Mouse (Mus musculus): ENCODE data around the gene Duox1. TPM values are rescaled to one million over a fixed set of nuclear protein-coding genes. Genes with fewer than 3 reads are reported as not detected.
"Not testable (repeated sequence)": the region's sequence is repeated elsewhere in the genome, so short reads cannot be mapped to it uniquely, and the experiment has no call there.

Duox1 gene
- total RNA-seq, 2 experiments from 2014 or later: not detected

DNA sequence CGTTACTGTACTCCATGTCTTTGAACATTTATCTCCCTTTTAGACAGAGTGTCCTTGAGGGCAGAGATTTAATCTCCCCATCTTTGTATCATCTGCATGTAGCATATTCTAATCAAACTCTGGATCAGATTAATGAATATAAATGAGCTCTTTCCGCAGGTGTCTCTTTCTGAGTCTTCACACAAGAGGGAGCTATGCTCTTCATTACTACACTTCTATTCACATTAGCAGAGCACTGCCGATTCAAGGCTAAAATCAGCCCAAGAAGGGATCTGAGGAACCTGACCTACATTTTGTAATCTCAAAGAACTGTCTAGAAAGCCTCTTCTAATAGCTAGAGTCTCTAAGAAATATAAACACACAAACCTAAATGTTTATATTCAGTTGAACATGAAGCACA, 5.8 kb upstream of the Duox1 start:
- ATAC-seq (replicated peaks; ENCODE audit: poor library complexity): no peak

DNA sequence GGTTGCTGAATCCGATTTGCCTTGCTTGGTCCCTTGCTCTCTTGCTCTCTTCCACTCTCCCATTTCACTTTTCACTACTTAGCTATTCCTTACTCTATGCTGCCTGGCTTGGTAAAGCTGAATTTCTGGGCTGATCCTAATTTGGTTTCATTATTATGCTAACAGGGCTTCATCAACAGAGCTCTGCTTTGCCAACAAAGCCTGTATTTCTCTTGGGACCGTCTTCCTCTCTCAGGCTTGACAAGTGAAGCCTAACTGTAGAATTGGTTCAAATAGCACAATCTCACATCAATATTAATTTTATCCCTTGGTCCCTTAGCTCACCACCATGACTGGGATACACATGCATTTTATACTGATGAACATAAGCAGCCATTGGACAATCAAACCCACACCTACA, 3.9 kb upstream of the Duox1 start:
- ATAC-seq (replicated peaks; ENCODE audit: poor library complexity): no peak

DNA sequence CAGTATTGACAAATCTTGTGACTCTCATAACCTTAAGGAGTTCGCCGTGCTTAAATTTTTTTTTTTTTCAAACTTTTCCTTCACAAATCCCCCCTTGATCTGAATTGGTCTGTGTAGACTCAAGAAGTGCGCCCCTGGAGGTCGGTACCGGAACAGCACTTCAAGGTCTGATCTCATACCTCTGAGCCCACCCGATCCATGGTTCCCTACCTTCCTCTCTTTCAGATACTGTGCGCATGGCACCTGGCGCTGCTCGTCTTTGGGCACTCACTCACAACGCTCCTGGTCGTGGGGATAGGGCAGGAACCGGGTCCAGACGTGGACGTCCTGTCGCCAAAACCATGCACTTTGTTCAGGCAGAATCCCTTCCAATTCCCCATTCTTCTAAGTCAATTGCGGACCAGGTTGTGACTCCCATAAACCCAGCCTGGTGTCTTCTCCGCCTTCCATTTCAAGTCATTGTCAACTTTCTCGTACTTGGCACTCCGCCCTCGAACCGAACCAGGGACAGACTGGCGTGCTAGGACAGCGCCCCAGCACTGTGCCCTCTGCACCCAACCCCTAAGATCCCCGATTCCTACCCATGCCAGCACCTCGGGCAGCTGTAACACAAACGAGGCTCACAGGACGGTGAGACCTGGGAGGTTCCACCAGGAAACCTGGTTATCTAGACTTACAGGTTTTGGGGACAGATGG, 2.6 kb upstream of the Duox1 start:
- ATAC-seq (replicated peaks; ENCODE audit: poor library complexity): peak; percentile 91

DNA sequence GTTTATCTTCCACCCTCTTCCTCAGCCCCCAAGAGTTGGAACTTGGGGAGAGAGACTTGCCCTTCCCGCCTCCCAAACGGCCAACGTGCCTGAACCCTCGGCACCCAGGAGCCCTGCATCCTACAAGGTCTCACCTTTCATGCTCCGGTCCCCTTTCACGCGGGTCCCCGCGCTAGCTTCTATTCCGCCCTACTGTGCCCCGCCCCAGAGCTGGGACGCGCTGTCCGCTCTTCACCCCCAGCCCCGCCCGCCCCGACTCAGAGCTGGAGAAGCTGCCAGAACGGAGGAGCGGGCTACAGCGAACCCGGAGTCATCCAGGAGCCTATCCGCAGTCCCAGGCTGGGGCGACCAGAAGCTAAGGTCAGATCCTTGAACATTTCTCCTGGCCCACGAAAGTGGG, 1.9 kb upstream of the Duox1 start, which contains the start of gene Duoxa1:
Gene Duoxa1, minus strand, starts transcription at position 195 of the 400 bp plus-strand sequence.
- ATAC-seq (replicated peaks; ENCODE audit: poor library complexity): peak; percentile 35

DNA sequence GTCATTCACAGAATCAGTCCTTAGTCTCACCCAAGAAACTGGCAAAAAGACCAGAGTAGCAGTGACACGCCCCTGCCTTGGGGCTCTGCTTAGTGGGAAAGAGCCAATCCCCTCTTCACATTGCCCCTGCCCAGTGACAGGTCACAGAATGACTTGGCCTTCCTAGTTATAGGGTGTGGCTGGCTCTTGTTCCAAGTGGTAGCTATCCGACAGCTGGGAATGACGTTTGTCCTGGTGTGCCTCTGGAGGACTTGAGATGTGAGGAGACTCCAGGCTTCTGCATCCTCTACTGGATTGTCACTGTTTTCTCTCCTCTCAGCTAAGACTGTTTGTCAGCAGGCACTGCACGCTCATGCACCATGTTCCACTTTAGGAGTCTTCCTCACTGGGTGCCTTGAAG, 1.9 kb downstream of the Duox1 start:
- no peak for ATAC-seq (replicated peaks; ENCODE audit: poor library complexity)

DNA sequence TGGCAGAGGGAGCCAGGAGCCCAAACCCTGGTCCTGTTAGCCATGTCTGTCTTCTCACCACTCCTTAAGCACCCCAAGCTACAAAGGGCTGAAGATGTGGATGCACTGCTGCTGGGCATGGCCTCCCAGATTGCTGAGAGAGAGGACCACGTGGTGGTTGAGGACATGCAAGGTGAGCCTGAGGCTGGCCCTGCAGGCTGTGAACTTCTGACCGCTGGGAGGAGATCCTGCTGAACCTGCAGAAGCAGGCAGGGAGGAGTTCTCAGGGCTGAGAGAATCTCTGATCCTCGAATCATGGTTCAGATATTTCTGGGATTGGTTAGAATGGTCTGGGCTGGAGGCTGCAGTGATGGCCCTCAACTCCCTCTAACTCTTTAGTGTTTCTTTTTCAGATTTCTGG, 8.5 kb downstream of the Duox1 start:
- no peak for ATAC-seq (replicated peaks; ENCODE audit: poor library complexity)

DNA sequence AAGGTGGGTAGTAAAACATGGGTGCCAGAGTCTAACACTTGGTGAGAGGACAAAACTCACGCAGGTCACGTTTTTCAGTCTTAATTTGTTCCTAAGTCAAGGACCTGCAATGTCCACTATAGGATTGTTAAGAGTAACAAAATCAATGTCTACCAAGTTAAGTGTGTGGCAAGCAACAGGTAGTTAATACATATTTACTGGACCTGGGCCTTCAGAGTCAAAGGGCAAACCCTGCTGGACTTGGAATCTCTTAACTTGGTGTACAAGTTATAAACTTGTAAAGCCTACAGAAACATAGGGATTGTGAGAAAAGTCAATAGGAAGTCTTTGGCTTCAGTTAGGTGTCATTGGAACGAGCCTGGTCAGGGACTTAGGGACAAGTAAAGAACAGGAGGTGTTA, 9.1 kb downstream of the Duox1 start:
- ATAC-seq (replicated peaks; ENCODE audit: poor library complexity): no peak

DNA sequence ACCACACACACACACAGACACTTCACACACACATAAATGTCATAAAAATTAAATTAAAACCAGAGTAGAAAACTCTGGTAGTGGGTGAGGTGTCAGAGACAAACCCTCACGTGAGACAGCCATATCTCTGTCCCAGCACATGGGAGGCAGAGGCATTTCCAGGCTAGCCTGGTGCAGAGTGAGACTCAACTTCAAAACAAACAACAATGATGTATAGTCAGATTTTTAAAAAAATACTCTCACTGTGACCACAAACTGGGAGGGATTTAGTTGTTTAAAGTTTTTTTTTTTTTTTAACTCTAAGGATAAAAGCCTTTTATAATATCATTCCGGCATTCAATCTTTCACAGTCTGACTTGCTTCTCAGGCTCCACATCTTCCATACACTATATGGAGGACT, 9.9 kb downstream of the Duox1 start:
- no peak for ATAC-seq (replicated peaks; ENCODE audit: poor library complexity)

DNA sequence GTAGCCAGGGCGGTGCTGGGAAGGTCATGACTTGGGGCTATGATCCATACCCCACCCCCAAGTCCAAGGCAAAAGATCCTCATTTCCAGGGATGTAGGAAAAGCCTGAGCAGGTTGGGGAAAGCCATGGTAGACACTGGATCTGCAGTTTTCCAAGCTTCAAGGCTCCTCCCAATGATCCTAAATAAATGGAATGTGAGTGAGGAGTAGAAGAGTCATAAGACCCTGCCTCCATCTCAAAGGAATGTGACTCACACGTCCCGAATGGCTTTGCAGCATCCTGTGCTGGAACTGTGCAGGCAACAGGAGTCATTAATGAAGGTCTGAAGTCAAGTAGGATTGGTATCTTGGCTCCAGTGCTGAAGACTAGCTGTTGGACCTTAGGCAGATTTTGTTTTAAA, 12.5 kb downstream of the Duox1 start:
- ATAC-seq (replicated peaks; ENCODE audit: poor library complexity): no peak

DNA sequence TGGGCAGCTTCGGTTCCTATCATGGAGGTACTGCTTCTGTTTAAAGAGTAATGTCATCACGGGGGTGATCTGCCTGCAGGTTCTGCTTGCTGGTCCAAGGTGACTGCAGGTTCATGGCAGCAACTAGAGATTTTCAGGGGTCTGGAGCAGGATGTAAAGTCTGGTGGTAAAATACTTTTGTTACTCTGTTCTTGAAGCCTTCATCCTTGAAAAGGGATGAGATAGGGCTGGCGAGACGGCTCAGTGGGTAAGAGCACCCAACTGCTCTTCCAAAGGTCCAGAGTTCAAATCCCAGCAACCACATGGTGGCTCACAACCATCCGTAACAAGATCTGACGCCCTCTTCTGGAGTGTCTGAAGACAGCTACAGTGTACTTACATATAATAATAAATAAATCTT, 14.8 kb downstream of the Duox1 start:
- ATAC-seq (replicated peaks; ENCODE audit: poor library complexity): not testable (repeated sequence)

DNA sequence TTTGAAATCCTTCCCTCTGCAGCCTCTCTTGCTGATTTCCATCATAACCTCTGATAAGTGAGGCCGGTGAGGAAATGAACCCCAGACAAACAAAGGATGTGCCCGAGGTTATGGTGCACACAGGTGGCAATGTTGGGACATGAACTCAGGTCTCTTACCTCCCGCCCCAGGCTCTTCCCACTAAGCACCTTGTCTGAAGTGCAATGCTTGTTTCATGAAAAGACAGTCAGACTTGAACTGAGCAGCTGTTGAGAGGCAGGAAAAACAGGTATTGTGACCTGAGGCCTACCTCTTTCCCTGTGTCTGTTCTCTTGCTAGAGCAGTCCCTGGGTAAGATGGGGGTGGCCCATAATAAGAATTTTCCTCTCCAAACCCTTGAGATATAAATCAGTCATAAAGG, 16.8 kb downstream of the Duox1 start:
- ATAC-seq (replicated peaks; ENCODE audit: poor library complexity): no peak

DNA sequence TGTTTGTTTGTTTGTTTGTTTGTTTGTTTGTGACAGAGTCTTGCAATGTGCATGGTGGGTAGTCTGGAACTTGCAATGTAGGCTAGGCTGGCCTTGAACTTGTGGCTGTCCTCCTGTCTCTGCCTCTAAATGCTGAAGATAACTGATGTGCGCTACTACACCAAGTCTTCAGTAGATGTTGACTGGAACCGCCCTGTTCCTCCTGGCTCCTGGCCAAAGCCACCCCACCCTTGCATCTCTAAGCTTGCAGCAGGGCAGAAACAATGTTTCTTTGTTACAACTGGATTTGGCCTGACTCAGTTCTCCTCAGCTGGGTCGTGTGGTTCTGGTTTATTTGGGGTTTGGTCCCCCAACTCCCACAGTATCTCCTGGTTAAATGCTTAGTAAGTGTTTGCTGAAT, 18.7 kb downstream of the Duox1 start:
- ATAC-seq (replicated peaks; ENCODE audit: poor library complexity): peak; percentile 76

DNA sequence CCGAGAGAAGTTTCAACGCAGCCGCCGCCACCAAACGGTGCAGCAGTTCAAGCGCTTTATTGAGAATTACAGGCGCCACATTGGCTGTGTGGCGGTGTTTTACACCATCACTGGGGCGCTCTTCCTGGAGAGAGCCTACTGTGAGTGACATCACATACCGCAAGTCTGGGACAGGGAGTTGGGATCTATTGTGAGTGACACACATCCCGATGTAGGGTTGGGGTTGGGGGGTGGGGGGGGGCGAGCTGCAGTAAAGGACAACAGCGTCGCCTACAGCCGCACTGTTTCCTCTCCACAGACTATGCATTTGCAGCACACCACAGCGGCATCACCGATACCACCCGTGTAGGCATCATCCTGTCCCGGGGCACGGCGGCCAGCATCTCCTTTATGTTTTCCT, 21.8 kb downstream of the Duox1 start:
- no peak for ATAC-seq (replicated peaks; ENCODE audit: poor library complexity)

DNA sequence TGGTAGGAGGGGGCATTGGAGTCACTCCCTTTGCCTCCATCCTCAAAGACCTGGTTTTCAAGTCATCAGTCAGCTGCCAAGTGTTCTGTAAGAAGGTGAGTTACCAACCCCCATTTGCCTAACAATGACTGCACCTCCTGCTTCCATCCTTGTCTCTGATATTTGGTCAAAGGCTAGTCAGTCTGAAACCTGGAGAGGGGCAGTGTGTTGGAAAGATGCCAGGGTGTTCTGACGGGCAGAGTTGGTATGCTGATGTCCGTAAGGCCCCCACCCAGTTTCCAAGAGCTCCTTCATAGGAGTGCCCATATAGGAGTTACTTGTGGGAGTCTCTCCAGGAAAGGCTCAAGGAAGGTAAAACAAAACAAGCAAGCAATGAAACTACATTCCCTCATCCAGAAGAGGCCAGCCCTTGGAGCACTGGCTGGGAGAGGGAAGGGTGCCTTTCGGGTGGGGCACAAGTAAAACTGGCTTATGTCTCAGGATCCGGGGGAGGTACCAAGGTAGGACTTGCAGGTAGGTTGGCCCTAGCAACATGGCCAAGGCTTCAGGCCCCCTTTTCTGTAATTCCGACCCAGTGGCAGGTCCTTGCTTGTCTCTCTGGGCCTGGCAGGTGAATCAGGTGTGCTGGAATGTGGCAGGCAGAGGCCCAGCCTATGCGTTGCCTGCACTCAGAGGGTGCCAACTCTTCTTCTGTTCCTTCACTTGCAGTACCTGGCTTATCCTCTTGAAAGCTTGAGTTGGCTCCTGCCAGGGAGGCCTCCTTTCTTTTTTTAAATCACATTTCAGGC, 29.8 kb downstream of the Duox1 start:
- ATAC-seq (replicated peaks; ENCODE audit: poor library complexity): no peak

DNA sequence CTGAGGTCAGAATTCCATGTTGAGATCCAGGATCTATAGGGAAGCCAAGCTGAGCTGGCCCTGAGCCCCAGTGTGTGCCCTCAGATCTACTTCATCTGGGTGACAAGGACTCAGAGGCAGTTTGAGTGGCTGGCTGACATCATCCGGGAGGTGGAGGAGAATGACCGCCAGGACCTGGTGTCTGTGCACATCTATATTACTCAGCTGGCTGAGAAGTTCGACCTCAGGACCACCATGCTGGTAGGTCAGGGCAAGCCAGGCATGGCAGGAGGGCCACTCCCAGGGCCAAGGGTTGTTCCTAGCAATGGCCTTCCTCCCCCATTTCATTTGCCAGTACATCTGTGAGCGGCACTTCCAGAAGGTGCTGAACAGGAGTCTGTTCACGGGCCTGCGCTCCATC, 30.7 kb downstream of the Duox1 start:
- not testable (repeated sequence) for ATAC-seq (replicated peaks; ENCODE audit: poor library complexity)

DNA sequence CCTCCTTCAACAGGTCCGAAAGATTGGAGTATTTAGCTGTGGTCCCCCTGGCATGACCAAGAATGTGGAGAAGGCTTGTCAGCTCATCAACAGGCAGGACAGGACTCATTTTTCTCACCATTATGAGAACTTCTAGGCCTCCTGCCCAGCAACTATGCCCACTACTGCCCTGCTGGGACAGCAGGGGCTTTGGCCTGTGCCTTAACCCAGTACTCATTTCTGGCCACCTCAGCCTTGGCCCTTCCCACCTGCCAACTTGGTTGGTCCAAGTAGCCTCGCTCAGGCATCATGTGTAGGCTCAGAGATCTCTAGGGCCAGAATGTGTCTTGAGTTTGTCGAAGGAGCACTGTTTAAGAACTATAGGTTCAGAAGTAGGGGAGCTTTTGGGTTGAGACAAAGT, 31.8 kb downstream of the Duox1 start:
- no peak for ATAC-seq (replicated peaks; ENCODE audit: poor library complexity)

DNA sequence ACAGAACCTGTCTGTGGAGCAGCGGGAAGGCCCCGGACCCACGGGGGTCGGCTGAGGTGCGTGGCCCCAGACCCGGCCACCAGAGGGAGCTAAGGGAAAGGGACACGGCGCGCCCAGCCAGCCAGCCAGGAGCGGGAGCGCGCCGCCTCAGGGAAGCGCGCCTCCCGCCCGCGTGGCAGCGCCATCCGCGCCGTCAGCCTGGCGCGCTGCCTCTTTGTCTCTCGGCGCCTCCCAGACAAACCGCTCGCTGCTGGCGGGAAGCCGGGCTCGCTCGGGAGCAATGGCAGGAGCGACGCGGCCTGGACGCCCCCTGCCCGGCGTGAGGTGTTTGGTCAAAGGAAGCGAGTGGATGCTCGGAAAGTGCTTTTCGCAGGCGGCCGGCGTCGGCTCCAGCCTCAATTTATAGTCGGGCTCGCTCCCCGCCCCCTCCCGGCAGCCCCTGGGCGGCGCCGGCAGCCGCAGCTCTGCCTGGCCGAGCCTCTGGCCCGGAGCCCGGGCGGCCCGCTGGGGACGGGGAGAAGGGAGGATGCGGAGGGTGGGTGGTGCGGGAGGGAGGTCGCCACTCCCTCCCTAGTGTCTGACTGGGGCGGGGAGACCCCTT, 33.2 kb downstream of the Duox1 start:
- peak; percentile 89 for ATAC-seq (replicated peaks; ENCODE audit: poor library complexity)

DNA sequence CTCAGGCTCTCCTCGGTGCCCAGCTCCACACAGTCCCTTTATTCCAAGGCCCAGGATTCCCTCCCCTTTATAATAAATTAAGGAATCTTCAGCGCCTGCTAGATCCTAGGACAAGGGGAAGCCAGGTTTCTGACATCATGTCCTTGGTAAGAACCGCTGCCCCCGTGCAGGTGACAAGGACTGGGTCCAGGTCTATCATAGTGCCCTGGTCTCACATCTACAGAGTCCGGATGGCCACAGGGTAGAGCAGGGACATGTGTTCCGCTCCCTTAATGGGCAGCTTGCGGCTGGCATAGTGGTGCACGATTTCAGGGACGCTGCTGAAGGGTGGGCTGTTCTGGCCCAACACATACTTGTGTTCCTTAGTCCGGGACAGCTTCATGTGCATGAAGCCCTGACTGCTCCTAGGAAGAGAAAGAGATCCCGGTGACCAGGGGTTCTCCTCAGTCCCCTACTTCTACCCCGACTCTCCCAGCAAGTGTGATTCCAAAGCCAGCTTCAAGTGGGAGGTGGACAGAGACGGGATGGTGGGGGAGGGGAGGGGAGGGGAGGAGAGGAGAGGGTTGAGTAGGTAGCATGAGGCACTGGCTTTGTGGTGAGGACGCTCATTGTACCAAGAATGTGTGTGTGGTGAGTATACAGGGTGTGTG, 33.8 kb downstream of the Duox1 start:
- ATAC-seq (replicated peaks; ENCODE audit: poor library complexity): peak; percentile 19

DNA sequence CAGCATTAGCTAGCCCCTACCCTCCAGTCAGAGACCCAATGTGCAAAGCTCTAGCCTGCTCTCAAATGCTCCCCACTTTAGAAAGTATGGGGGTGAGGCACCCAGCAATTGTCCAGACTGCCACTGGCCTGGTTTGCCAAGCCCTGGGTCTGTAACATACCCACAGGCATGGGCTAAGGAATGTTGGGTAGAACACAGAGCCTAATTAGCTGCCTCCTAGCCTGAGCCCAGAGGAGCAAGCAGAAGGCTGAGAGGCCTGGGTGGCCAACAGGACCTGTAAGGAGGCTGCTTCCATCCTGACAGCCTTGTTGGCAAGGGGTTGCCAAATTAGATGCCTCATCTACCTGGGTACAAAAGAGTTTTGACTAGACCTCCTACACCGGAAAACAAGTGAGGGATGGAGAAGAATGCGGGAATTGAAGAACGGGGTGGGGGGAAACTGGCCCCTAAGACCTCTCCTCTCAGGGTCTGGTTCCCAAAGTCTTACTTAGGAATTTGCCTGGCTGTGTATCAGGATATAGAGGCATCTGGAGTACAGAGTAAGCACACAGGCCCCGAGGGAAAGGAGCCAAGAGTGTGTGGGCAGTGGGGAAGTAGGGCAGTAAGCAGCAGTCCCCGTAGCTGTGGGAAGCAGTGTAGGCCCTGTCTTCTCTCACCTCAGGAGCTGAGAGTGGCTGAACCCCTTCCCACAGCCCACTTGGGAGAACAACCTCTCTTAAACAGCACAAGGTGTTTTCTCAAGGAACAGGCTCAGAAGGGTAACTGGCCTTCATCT, 35.9 kb downstream of the Duox1 start:
- no peak for ATAC-seq (replicated peaks; ENCODE audit: poor library complexity)

DNA sequence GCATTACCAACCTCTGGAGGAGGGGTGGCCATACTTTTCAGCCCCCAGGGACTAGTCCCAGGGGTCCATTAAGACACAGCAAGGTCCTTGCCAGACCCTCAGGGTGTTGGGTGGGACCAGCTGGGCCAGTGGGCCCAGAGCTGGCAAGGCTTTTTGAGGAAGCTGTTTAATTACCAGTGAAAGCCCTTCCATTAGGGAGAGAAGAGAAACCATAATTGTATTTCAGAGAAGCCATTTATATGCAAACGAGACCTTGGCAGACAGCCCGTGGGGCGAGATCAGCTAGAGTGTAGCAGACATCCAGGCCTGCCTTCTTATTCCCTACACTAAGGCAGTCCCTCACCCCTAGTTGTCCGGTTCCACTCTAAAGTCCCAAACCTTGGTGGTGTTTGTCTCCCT, 36.5 kb downstream of the Duox1 start:
- no peak for ATAC-seq (replicated peaks; ENCODE audit: poor library complexity)

DNA sequence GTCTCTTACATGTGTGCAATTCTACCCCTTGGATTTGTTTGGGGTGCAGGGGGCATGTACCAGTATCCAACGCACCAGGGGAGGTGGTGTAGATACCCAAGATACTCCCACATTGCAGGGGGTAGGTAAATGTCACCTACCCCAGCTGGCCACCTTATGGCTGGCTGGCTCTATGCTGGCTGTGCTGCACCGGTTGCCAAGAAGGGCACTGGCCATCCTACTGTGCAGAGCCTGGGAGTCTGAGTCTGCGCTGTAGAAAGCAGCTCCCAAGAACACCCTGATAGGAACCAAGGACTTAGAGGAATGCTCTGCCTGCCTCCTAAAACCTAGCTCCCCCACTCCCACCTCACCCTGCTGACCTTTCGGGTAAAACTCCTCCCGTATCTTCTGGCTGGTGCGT, 37.5 kb downstream of the Duox1 start:
- no peak for ATAC-seq (replicated peaks; ENCODE audit: poor library complexity)

Measured in megakaryocyte progenitor cell, adult 5-6 weeks (primary cell).